Comparison of ENCODE assay signal across 13 mouse cellular contexts in genomic region chr10:23053379-23053915, GRCm38 (mm10).
"Had no signal": no experiment of that assay in that cellular context is flagged by ENCODE, and none has a peak within 500 bp of the region (broad histone marks: within the 10 kb centered on the region; RNA-seq: fewer than 3 reads in every experiment).

No protein-coding gene starts in this region.

- H3K4me1 ChIP-seq: hindbrain, embryonic 15.5 days; limb, embryonic 13.5 days; midbrain, embryonic 12.5 days; neural tube, embryonic 13.5 days had no signal

- H3K9ac ChIP-seq: hindbrain, embryonic 15.5 days; limb, embryonic 13.5 days; liver, embryonic 14.5 days; midbrain, embryonic 12.5 days; neural tube, embryonic 13.5 days had no signal

- H3K9me3 ChIP-seq: hindbrain, embryonic 15.5 days; limb, embryonic 13.5 days; midbrain, embryonic 12.5 days; neural tube, embryonic 13.5 days had no signal

- H3K36me3 ChIP-seq: hindbrain, embryonic 15.5 days; limb, embryonic 13.5 days; midbrain, embryonic 12.5 days; neural tube, embryonic 13.5 days had no signal

- H3K4me3 ChIP-seq: hindbrain, embryonic 15.5 days; limb, embryonic 13.5 days; midbrain, embryonic 12.5 days; neural tube, embryonic 13.5 days had no signal

- ATAC-seq: midbrain, embryonic 16.5 days had no signal

- H3K27ac ChIP-seq: hindbrain, embryonic 15.5 days; limb, embryonic 13.5 days; liver, embryonic 14.5 days; midbrain, embryonic 12.5 days; neural tube, embryonic 13.5 days had no signal

- H3K27me3 ChIP-seq: hindbrain, embryonic 15.5 days; limb, embryonic 13.5 days; midbrain, embryonic 12.5 days; neural tube, embryonic 13.5 days had no signal

- H3K4me2 ChIP-seq: hindbrain, embryonic 15.5 days; limb, embryonic 13.5 days; midbrain, embryonic 12.5 days; neural tube, embryonic 13.5 days had no signal

- DNase-seq: left cerebral cortex, postnatal 4 days; lung, adult 18-20 months; retina, postnatal 1 day; right cerebral cortex, postnatal 4 days; spleen, adult 18-20 months; thymus, adult 18-20 months; thymus, postnatal 14 days had no signal
